Mouse (Mus musculus) Patski (cell line): Measurements from ENCODE around the gene Gmcl1. TPM values are rescaled to one million over a fixed set of nuclear protein-coding genes. Genes with fewer than 3 reads are reported as not detected.

ENCODE experiments used
- ATAC-seq: fragments of 100-300 bp; one replicate; pipeline ENCODE4 v1.8.0; 2021
- CTCF ChIA-PET: fragments of 350-600 bp; sonication (Branson Sonifier 250); formaldehyde crosslinking; loops from one replicate; lab custom pipeline; 2022; ENCODE audit warnings: inconsistent platforms; lab: Charles Lee
- POLR2A ChIA-PET: fragments of 350-600 bp; sonication (Branson Sonifier 250); formaldehyde crosslinking; loops from one replicate; lab custom pipeline; 2022; ENCODE audit warnings: antibody characterized with exemption, inconsistent platforms; lab: Charles Lee
- DNase-seq: peaks from one replicate; pipeline ENCODE4 v3.0.0-alpha.2; 2011; ENCODE audit warnings: low read depth, low spot score
- H3K27me3 ChIP-seq: fragments of 371-371 bp; one replicate; pipeline ENCODE4 v1.5.1; 2021
- CTCF ChIP-seq: fragments of 100-300 bp; IDR thresholded peaks from one replicate; pipeline ENCODE4 v1.5.1; 2021
- in situ Hi-C: fragments of 300-500 bp; cut with MboI; formaldehyde crosslinking; loops from 3 replicates; pipeline ENCODE4 v1.11.1; 2018; ENCODE audit warnings: low pct_unique_long_range_greater_than_20kb, mixed read lengths
- polyA plus RNA-seq: library from polyadenylated mRNA; unstranded; gene quantifications from one replicate; pipeline ENCODE4 v1.2.3, GENCODE M21; 2021

Gmcl1 gene
- polyA plus RNA-seq: 59.1 TPM

DNA sequence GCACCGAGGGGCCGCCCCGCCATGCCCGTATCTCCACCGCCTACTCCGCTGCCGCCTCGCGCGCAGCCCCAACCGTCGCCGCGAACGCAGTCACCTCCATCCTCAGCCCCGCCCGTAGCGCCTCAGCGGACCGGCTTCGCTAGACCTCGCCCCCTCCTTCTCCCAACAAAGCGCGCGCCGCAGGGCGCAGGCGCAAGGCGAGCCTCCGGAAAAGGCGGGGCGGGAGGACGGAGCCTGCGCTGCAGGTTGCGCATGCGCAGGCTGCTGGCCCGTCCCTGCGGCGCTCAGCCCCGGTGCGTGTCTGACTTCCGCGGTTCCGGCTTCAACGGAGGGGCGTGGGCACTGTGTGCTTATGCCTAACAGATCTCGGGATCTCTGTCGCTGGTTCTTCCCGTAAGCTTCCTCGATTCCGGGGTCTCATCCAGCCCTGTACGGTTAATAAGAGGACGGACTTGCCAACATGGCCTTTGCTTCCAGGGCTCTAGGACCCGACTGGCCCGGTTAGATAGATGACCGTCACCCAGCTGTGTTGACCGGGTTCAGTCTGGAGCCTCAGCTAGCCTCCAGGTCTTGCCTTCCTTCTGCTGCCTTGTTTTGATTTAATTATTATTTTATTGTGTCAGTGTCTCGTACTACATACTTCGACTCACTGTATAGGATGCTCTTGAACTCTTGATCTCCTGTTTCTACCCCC lies at the start of gene Gmcl1:
TSS of gene Gmcl1 (minus strand) at position 201 of the 694 bp plus-strand sequence.
- in situ Hi-C loops: no loop called here
- H3K27me3 ChIP-seq: no peaks in the 10 kb centered on the region
- ATAC-seq (peak; percentile 80), DNase-seq (peak; percentile 56)
- no peak for TF ChIP-seq CTCF
- ChIA-PET CTCF (interaction anchor here (0.7 to 2.1 kb wide), 3 partner anchors 10 to 74 kb away, joined by 3 to 6 read pairs (median 5); no protein-coding TSS in a partner anchor), POLR2A (interaction anchor here (0.6 to 1.0 kb wide), 2 partner anchors 9 to 46 kb away, joined by 4 to 5 read pairs; no protein-coding TSS in a partner anchor)

- no peak for DNase-seq
- no peak for TF ChIP-seq CTCF
- ChIA-PET POLR2A (interaction anchor here (0.6 to 0.7 kb wide), 2 partner anchors 17 to 24 kb away, joined by 3 to 4 read pairs; no protein-coding TSS in a partner anchor), CTCF (no interaction called here)
- in situ Hi-C loops: no loop called here
- no peaks in the 10 kb centered on the region for H3K27me3 ChIP-seq
- ATAC-seq: no peak
Measured at GRCm38 (mm10) chr6:86782342-86782741, 49.2 kb upstream of the Gmcl1 start.

DNA sequence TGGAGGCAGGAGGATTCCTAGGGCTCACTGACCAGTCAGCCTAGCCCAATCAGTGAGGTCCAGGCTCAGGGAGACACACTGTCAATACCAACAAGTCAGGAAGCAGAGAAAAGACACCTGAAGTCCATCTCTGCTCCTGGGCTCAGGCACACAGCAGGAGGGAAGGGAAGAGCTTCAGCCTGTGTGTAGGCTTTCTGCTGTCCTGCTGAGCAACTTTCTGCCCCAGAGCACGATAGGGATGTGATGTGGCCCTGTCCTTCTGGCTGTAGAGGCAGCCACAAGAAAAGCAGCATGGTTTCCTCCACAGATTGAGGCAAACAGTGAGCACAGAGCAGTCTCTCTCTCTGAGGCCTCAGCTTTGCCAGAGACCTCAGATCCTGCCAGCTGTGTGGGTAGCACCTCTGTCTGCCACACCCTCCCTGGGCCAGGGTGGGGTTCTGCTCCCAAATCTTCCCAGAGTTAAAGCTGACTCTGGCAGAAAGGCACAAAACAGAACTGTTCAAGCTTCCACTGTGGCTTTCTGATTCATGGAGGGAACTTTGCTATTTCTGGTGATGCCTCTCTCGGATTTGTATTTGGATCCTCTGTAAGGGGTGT lies 48.3 kb upstream of the Gmcl1 start:
- no peak for TF ChIP-seq CTCF
- in situ Hi-C loops: no loop called here
- POLR2A ChIA-PET: interaction anchor here (0.7 kb wide), 1 partner anchor 9 kb away, joined by 3 read pairs; no protein-coding TSS in a partner anchor
- CTCF ChIA-PET: interaction anchor here (1.7 kb wide), 1 partner anchor 9 kb away, joined by 4 read pairs; no protein-coding TSS in a partner anchor
- ATAC-seq: no peak
- no peak for DNase-seq
- H3K27me3 ChIP-seq: no peaks in the 10 kb centered on the region

DNA sequence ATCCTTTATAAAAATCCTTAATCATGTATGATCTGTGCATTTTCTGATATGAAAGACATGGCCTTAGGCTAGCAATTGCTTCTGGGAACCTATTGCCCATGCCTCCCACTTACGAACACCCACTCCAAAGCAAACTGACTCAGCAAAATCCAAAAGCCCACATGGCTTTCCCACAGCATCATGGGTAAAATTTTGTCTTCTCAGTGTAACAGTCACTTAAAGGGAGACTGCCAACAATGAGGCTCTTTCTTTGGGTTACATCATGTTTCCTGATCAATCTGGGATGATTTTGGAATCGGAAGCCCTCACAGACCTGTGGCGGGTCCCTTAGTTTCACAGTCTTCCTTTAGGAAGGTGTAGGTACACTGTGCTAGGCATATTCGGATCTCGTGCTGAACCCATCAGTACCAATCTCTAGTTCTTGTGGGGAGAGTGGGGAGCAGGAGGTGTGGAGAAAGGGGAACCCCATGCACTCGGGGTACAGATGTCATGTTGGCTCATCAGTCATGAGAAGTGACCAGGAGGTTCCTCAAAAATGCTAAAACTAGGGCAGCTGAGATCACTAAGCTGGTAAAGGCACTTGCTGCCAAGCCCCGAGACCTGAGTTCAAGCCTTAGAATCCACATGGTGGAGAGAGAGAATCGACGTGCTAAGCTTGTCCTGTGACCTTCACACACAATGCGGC lies 45.9 kb upstream of the Gmcl1 start:
- CTCF ChIA-PET: interaction anchor here (1.8 kb wide), 1 partner anchor 10 kb away, joined by 6 read pairs; no protein-coding TSS in a partner anchor

DNA sequence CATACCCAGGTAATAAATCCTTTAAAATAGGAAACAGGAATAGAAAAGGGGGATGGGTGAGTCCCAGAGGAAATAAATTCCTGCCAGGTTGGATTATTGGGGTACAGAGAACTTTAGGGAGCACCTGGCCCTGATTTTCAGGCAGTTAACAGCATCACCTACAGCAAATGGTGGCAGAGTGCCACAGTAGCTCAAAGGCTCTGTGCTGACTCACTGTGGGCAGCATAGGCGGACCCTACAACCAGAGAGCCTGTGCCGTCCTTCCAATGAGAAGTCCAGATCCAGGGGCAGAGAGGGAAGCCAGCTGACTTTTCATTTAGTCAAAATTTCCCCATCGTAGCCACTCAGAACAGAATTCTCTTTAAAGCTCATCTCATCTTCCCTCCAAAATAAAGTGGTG lies 44.0 kb upstream of the Gmcl1 start:
- no peaks in the 10 kb centered on the region for H3K27me3 ChIP-seq
- POLR2A ChIA-PET: interaction anchor here (1.6 kb wide), 1 partner anchor 13 kb away, joined by 3 read pairs; no protein-coding TSS in a partner anchor
- in situ Hi-C loops: no loop called here
- ATAC-seq (no peak), DNase-seq (no peak)
- no peak for TF ChIP-seq CTCF
- CTCF ChIA-PET: interaction anchor here (1.5 to 2.5 kb wide), 3 partner anchors 8 to 29 kb away, joined by 5 to 13 read pairs (median 6); no protein-coding TSS in a partner anchor

More for the DNA sequence above, 45.9 kb upstream of the Gmcl1 start:
- H3K27me3 ChIP-seq: no peaks in the 10 kb centered on the region
- ATAC-seq (no peak), DNase-seq (no peak)
- POLR2A ChIA-PET: no interaction called here
- in situ Hi-C loops: no loop called here
- no peak for TF ChIP-seq CTCF

DNA sequence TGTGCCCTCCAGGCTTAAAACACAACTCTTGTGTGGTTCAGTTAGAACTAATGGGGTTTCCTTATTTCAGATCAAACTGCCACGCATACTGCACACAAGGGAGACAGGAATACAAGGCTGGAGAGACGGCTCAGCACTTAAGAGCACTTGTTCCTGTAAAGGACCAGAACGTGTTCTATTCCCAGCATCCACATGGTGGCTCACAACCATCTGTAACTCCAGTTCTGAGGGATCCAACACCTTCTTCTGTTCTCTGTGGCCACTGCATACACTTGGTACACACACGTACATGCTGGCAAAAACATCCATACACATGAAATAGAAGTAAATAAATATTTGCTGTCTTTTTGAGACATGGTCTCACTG lies 43.5 kb upstream of the Gmcl1 start:
- ChIA-PET POLR2A (interaction anchor here (0.5 to 1.6 kb wide), 2 partner anchors 12 to 35 kb away, joined by 3 read pairs; no protein-coding TSS in a partner anchor), CTCF (interaction anchor here (1.5 to 2.5 kb wide), 2 partner anchors 14 to 30 kb away, joined by 5 to 13 read pairs; no protein-coding TSS in a partner anchor)
- in situ Hi-C loops: no loop called here
- peak; percentile 5 for TF ChIP-seq CTCF
- no peak for DNase-seq
- ATAC-seq: no peak
- H3K27me3 ChIP-seq: no peaks in the 10 kb centered on the region

- in situ Hi-C loops: no loop called here
- ATAC-seq (no peak), DNase-seq (no peak)
- TF ChIP-seq CTCF: no peak
- H3K27me3 ChIP-seq: no peaks in the 10 kb centered on the region
- CTCF ChIA-PET: interaction anchor here (2.5 kb wide), 1 partner anchor 30 kb away, joined by 13 read pairs; no protein-coding TSS in a partner anchor
- POLR2A ChIA-PET: interaction anchor here (0.5 to 1.6 kb wide), 2 partner anchors 12 to 35 kb away, joined by 3 read pairs; no protein-coding TSS in a partner anchor
Measured at GRCm38 (mm10) chr6:86776001-86776705, 43.0 kb upstream of the Gmcl1 start.

DNA sequence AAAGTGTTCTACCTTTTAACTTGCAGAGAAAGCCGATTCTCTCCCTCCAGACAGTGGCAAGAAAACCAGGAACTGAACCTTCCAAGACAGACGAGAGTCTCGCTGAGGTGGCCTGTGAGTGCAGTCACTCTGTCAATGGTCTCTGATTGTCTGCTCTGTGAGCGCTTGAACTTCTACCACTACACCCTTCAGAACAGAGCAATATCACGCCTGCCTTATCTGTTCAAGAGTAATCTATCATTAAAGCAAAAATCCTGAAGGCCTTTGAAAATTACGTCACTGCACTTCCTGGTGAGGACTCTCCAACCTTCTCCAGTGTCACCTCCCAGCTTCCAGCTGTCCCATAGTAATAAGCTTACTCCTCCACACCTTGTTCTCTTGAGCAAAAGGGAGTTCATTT lies 41.8 kb upstream of the Gmcl1 start:
- in situ Hi-C loops: no loop called here
- TF ChIP-seq CTCF: no peak
- ChIA-PET CTCF (interaction anchor here (1.2 to 1.7 kb wide), 2 partner anchors 10 to 35 kb away, joined by 3 to 5 read pairs; no protein-coding TSS in a partner anchor), POLR2A (no interaction called here)
- ATAC-seq: no peak
- DNase-seq: no peak
- H3K27me3 ChIP-seq: no peaks in the 10 kb centered on the region

GRCm38 (mm10) chr6:86773830-86774229 lies 40.6 kb upstream of the Gmcl1 start:
- ChIA-PET CTCF (interaction anchor here (1.2 to 1.7 kb wide), 2 partner anchors 11 to 34 kb away, joined by 3 to 5 read pairs; no protein-coding TSS in a partner anchor), POLR2A (interaction anchor here (0.6 to 0.7 kb wide), 3 partner anchors 29 to 228 kb away, joined by 3 to 7 read pairs (median 3); no protein-coding TSS in a partner anchor)
- in situ Hi-C loops: no loop called here
- DNase-seq (no peak), ATAC-seq (no peak)
- no peak for TF ChIP-seq CTCF
- H3K27me3 ChIP-seq: no peaks in the 10 kb centered on the region
